Mouse (Mus musculus): ENCODE measurements around the gene 4930550C14Rik.

DNA sequence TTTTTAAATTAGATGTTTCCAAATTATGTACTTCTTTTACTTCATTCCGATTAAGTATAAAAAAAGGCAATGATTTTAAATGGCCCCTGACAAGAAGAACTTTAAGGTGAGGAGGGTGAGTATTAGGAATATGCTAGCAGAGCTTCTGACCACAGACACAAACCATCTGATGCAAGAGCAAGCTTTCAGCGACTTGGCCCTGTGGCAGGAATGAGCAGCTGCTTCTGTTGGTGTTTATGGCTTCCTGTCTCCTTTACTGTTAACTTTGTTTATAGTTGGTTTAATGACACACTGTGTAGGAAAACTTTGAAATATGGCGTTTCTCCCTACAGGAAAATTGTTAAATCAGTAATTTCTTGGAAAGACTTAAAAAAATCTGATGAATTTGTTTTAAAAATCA lies 25.5 kb downstream of the 4930550C14Rik start:
- no peak for TF ChIP-seq EP300 (optimal IDR thresholded peaks at IDR 0.05)
- TF ChIP-seq CTCF (IDR thresholded peaks at IDR 0.05; ENCODE audit: low read depth): peak; percentile 41

Measured in stomach, postnatal 0 days (tissue).